Mouse (Mus musculus): ENCODE data around the gene Cd300lg. TPM values are rescaled to one million over a fixed set of nuclear protein-coding genes. Genes with fewer than 3 reads are reported as not detected.

The Cd300lg gene
- total RNA-seq, 1 experiment: not detected

DNA sequence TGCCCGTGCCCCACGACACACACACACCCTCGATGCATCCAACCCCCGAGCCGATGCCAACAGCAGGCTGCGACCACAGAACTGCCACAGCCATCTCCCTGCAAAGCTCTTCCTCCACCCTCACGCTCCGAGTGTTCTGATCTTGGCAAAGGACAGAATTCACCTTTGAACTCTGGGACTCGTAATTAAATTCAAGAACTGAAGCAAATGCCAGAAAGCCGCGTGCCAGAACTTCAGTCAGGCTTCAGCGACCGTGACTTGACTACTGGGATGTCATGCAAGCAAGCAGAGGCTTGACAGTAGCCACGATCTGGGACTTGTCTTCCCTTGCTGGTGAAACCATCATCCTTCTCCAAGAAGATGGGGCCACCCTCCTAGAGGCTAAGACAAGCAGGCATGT is 32.4 kb downstream of the Cd300lg start:
- no peak overlapping the region for H3K27ac ChIP-seq (ENCODE audit: insufficient read depth, low read depth, low read length, poor library complexity, severe bottlenecking)
- no peak for DNase-seq (ENCODE audit: low read depth, low spot score)
- no peaks in the 10 kb centered on the region for H3K9me3 ChIP-seq (ENCODE audit: control insufficient read depth, insufficient read depth, low read depth, low read length)
- in situ Hi-C loops (cut with MboI; ENCODE audit: low sequenced_read_pairs in 2 of 2, unreplicated experiment in 2 of 2): no loop called here
- H3K9ac ChIP-seq (ENCODE audit: insufficient read depth, low read depth, low read length, poor library complexity, severe bottlenecking): no peak overlapping the region
- TF ChIP-seq HCFC1 (IDR thresholded peaks at IDR 0.05; ENCODE audit: borderline replicate concordance, insufficient read depth, low read length): no peak
- no peak for TF ChIP-seq ZNF384 (IDR thresholded peaks at IDR 0.05; ENCODE audit: low read depth, low read length)
- no peak for TF ChIP-seq ZC3H11A (IDR thresholded peaks at IDR 0.05; ENCODE audit: borderline replicate concordance, low read depth, low read length)
- TF ChIP-seq MAFK (IDR thresholded peaks at IDR 0.05; ENCODE audit: insufficient read depth, low read depth, low read length): no peak
- TF ChIP-seq CHD2 (IDR thresholded peaks at IDR 0.05; ENCODE audit: low read depth, low read length): no peak
- H3K4me3 ChIP-seq (ENCODE audit: insufficient read depth in 1 of 2, low read depth in 1 of 2, low read length in 2 of 2, poor library complexity in 1 of 2, severe bottlenecking in 1 of 2): no peak overlapping the region
- peaks cover 0 to 2% of the 10 kb centered on the region in 2 experiments; a peak in 2 of 4 replicates for H3K4me1 ChIP-seq (ENCODE audit: control insufficient read depth in 2 of 2, insufficient read depth in 2 of 2, low read length in 2 of 2, poor library complexity in 1 of 2)
- H3K36me3 ChIP-seq (ENCODE audit: control insufficient read depth, insufficient read depth, low read length, poor library complexity, severe bottlenecking): no peaks in the 10 kb centered on the region

DNA sequence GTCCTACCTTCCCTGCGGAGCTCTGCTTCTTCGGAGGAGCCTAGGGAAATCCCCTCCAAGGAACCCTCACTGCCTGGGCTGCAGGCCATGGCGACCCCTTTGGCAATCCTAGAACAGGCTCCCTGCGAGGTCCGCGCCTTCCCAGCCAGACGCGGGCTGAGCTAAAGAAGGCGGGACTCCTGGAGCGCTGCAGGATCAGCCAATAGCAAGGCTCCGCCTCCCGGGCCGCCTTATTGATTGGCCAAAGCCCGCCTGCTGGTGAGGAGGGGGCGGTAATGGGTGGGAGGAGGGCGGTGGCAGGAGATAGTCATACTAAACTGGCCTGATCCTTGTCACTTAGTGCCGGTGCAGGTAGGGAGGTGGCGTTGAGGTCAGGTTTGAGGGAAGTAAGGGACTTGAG is 41.0 kb downstream of the Cd300lg start:
- Histone ChIP-seq H3K9ac (ENCODE audit: insufficient read depth, low read depth, low read length, poor library complexity, severe bottlenecking) (no peak overlapping the region), H3K27ac (ENCODE audit: insufficient read depth, low read depth, low read length, poor library complexity, severe bottlenecking) (no peak overlapping the region), H3K4me1 (ENCODE audit: control insufficient read depth in 2 of 2, insufficient read depth in 2 of 2, low read length in 2 of 2, poor library complexity in 1 of 2) (peaks cover 0 to 2% of the 10 kb centered on the region in 2 experiments; a peak in 1 of 4 replicates), H3K4me3 (ENCODE audit: insufficient read depth in 1 of 2, low read depth in 1 of 2, low read length in 2 of 2, poor library complexity in 1 of 2, severe bottlenecking in 1 of 2) (peak overlapping the region; percentile 6 to 77; a peak in 3 of 4 replicates), H3K9me3 (ENCODE audit: control insufficient read depth, insufficient read depth, low read depth, low read length) (no peaks in the 10 kb centered on the region), H3K36me3 (ENCODE audit: control insufficient read depth, insufficient read depth, low read length, poor library complexity, severe bottlenecking) (no peaks in the 10 kb centered on the region)
- in situ Hi-C loops (cut with MboI; ENCODE audit: low sequenced_read_pairs in 2 of 2, unreplicated experiment in 2 of 2): no loop called here
- DNase-seq (ENCODE audit: low read depth, low spot score): peak; percentile 79
- TF ChIP-seq CHD2 (IDR thresholded peaks at IDR 0.05; ENCODE audit: low read depth, low read length): peak; percentile 72
- no peak for TF ChIP-seq HCFC1 (IDR thresholded peaks at IDR 0.05; ENCODE audit: borderline replicate concordance, insufficient read depth, low read length)

DNA sequence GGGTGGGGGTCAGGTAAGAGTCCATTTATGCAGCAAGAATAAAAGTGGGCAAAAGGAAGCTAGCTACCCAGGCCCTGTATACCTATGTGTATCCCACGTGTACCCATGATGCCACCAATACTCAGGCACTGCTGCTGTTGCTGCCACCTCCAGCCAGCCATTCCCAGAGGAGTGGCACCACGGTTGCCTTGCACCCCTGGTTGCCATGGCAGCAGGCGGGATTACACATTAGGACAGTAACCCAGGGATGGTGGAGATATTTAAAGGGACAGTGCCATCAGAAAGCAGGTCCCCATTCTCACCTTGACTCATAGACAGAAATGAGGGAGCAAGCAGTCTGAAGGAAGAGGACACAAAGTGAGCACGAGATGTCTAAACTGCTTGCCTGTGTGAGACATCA is 41.9 kb downstream of the Cd300lg start:
- Histone ChIP-seq H3K4me3 (ENCODE audit: insufficient read depth in 1 of 2, low read depth in 1 of 2, low read length in 2 of 2, poor library complexity in 1 of 2, severe bottlenecking in 1 of 2) (no peak overlapping the region), H3K27ac (ENCODE audit: insufficient read depth, low read depth, low read length, poor library complexity, severe bottlenecking) (no peak overlapping the region), H3K9ac (ENCODE audit: insufficient read depth, low read depth, low read length, poor library complexity, severe bottlenecking) (no peak overlapping the region), H3K9me3 (ENCODE audit: control insufficient read depth, insufficient read depth, low read depth, low read length) (no peaks in the 10 kb centered on the region), H3K36me3 (ENCODE audit: control insufficient read depth, insufficient read depth, low read length, poor library complexity, severe bottlenecking) (no peaks in the 10 kb centered on the region), H3K4me1 (ENCODE audit: control insufficient read depth in 2 of 2, insufficient read depth in 2 of 2, low read length in 2 of 2, poor library complexity in 1 of 2) (peaks cover 0 to 2% of the 10 kb centered on the region in 2 experiments; a peak in 2 of 4 replicates)
- DNase-seq (ENCODE audit: low read depth, low spot score): no peak
- in situ Hi-C loops (cut with MboI; ENCODE audit: low sequenced_read_pairs in 2 of 2, unreplicated experiment in 2 of 2): no loop called here
- TF ChIP-seq ZC3H11A (IDR thresholded peaks at IDR 0.05; ENCODE audit: borderline replicate concordance, low read depth, low read length) (no peak), HCFC1 (IDR thresholded peaks at IDR 0.05; ENCODE audit: borderline replicate concordance, insufficient read depth, low read length) (no peak), CHD2 (IDR thresholded peaks at IDR 0.05; ENCODE audit: low read depth, low read length) (no peak), MAFK (IDR thresholded peaks at IDR 0.05; ENCODE audit: insufficient read depth, low read depth, low read length) (no peak), ZNF384 (IDR thresholded peaks at IDR 0.05; ENCODE audit: low read depth, low read length) (no peak)

DNA sequence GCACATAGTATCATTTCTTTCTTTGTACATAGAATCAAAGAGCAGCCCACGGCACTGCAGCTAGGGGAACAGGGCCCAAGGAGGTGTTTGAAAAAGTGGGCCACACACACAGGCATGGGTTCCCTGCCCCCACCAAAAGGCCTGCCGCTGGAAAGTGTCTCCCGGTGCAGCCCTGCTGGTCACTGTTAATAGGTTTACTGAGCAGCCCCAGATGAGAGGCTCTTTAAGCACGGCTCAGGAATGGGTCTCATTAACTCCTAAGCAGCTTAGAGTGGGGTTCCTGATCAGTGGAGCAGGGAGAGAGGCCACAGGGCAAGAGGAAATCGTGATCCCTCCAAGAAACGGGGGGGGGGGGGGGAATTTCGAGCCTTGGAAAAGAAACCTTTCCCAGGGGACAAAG is 42.9 kb downstream of the Cd300lg start:
- TF ChIP-seq MAFK (IDR thresholded peaks at IDR 0.05; ENCODE audit: insufficient read depth, low read depth, low read length) (no peak), CHD2 (IDR thresholded peaks at IDR 0.05; ENCODE audit: low read depth, low read length) (no peak), ZC3H11A (IDR thresholded peaks at IDR 0.05; ENCODE audit: borderline replicate concordance, low read depth, low read length) (no peak), HCFC1 (IDR thresholded peaks at IDR 0.05; ENCODE audit: borderline replicate concordance, insufficient read depth, low read length) (no peak), ZNF384 (IDR thresholded peaks at IDR 0.05; ENCODE audit: low read depth, low read length) (no peak)
- Histone ChIP-seq H3K27ac (ENCODE audit: insufficient read depth, low read depth, low read length, poor library complexity, severe bottlenecking) (no peak overlapping the region), H3K4me1 (ENCODE audit: control insufficient read depth in 2 of 2, insufficient read depth in 2 of 2, low read length in 2 of 2, poor library complexity in 1 of 2) (peaks cover 0 to 2% of the 10 kb centered on the region in 2 experiments; a peak in 2 of 4 replicates), H3K9me3 (ENCODE audit: control insufficient read depth, insufficient read depth, low read depth, low read length) (no peaks in the 10 kb centered on the region), H3K36me3 (ENCODE audit: control insufficient read depth, insufficient read depth, low read length, poor library complexity, severe bottlenecking) (no peaks in the 10 kb centered on the region), H3K9ac (ENCODE audit: insufficient read depth, low read depth, low read length, poor library complexity, severe bottlenecking) (no peak overlapping the region), H3K4me3 (ENCODE audit: insufficient read depth in 1 of 2, low read depth in 1 of 2, low read length in 2 of 2, poor library complexity in 1 of 2, severe bottlenecking in 1 of 2) (no peak overlapping the region)
- DNase-seq (ENCODE audit: low read depth, low spot score): no peak
- in situ Hi-C loops (cut with MboI; ENCODE audit: low sequenced_read_pairs in 2 of 2, unreplicated experiment in 2 of 2): no loop called here

DNA sequence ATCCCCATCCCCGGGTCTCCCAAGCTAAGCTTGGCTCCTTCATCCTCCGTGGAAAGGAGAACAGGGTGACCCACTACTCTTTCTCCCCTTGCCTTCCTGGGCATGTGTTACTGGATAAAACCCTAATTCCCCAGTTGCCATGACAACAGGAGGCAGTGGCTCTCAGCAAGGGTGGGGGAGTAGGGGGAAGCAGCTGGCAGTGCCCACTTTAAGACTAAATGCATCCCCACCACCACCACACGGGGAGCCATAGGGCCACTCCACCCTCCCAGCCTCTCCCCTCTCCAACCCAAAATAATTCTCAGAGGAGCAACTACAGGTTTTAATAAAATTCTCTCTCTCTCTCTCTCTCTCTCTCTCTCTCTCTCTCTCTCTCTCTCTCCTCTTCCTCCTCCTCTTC is 45.0 kb downstream of the Cd300lg start:
- H3K4me1 ChIP-seq (ENCODE audit: control insufficient read depth in 2 of 2, insufficient read depth in 2 of 2, low read length in 2 of 2, poor library complexity in 1 of 2): peaks cover 0 to 2% of the 10 kb centered on the region in 2 experiments; a peak in 2 of 4 replicates
- TF ChIP-seq HCFC1 (IDR thresholded peaks at IDR 0.05; ENCODE audit: borderline replicate concordance, insufficient read depth, low read length): no peak
- no peak for TF ChIP-seq ZNF384 (IDR thresholded peaks at IDR 0.05; ENCODE audit: low read depth, low read length)
- TF ChIP-seq CHD2 (IDR thresholded peaks at IDR 0.05; ENCODE audit: low read depth, low read length): no peak
- no peak for TF ChIP-seq MAFK (IDR thresholded peaks at IDR 0.05; ENCODE audit: insufficient read depth, low read depth, low read length)
- no peak for TF ChIP-seq ZC3H11A (IDR thresholded peaks at IDR 0.05; ENCODE audit: borderline replicate concordance, low read depth, low read length)
- H3K9ac ChIP-seq (ENCODE audit: insufficient read depth, low read depth, low read length, poor library complexity, severe bottlenecking): no peak overlapping the region
- no peaks in the 10 kb centered on the region for H3K36me3 ChIP-seq (ENCODE audit: control insufficient read depth, insufficient read depth, low read length, poor library complexity, severe bottlenecking)
- no peaks in the 10 kb centered on the region for H3K9me3 ChIP-seq (ENCODE audit: control insufficient read depth, insufficient read depth, low read depth, low read length)
- no peak for DNase-seq (ENCODE audit: low read depth, low spot score)
- no peak overlapping the region for H3K27ac ChIP-seq (ENCODE audit: insufficient read depth, low read depth, low read length, poor library complexity, severe bottlenecking)
- H3K4me3 ChIP-seq (ENCODE audit: insufficient read depth in 1 of 2, low read depth in 1 of 2, low read length in 2 of 2, poor library complexity in 1 of 2, severe bottlenecking in 1 of 2): no peak overlapping the region
- in situ Hi-C loops (cut with MboI; ENCODE audit: low sequenced_read_pairs in 2 of 2, unreplicated experiment in 2 of 2): no loop called here
